Mouse (Mus musculus): ENCODE measurements around the gene Gmpr. TPM values are rescaled to one million over a fixed set of nuclear protein-coding genes. Genes with fewer than 3 reads are reported as not detected.
"Not testable (repeated sequence)": the region's sequence is repeated elsewhere in the genome, so short reads cannot be mapped to it uniquely, and the experiment has no call there.

The Gmpr gene
- polyA plus RNA-seq, 1 experiment, result 296 TPM

GRCm38 (mm10) chr13:45475297-45475696 lies 31.9 kb upstream of the Gmpr start:
- Histone ChIP-seq H3K4me1 (peaks cover 30% of the 10 kb centered on the region), H3K27me3 (replicated peaks) (peaks cover 5% of the 10 kb centered on the region), H3K4me3 (replicated peaks) (no peak overlapping the region), H3K9me3 (peaks cover 3% of the 10 kb centered on the region; the same call in 1 of the 2 replicates), H3K36me3 (replicated peaks; ENCODE audit: low read length) (no peaks in the 10 kb centered on the region)
- no peak for TF ChIP-seq GATA1 (IDR thresholded peaks at IDR 0.05; ENCODE audit: borderline replicate concordance, low read length)
- TF ChIP-seq FLI1 (IDR thresholded peaks at IDR 0.05; ENCODE audit: low read length), result no peak

- no peak for TF ChIP-seq FLI1 (IDR thresholded peaks at IDR 0.05; ENCODE audit: low read length)
- no peak for TF ChIP-seq GATA1 (IDR thresholded peaks at IDR 0.05; ENCODE audit: borderline replicate concordance, low read length)
- Histone ChIP-seq H3K27me3 (replicated peaks) (peaks cover 5% of the 10 kb centered on the region), H3K36me3 (replicated peaks; ENCODE audit: low read length) (no peaks in the 10 kb centered on the region), H3K4me1 (peaks cover 30% of the 10 kb centered on the region), H3K9me3 (peaks cover 3% of the 10 kb centered on the region; the same call in 1 of the 2 replicates), H3K4me3 (replicated peaks) (no peak overlapping the region)
These were observed 30.1 kb upstream of the Gmpr start for GRCm38 (mm10) chr13:45477183-45477582.

DNA sequence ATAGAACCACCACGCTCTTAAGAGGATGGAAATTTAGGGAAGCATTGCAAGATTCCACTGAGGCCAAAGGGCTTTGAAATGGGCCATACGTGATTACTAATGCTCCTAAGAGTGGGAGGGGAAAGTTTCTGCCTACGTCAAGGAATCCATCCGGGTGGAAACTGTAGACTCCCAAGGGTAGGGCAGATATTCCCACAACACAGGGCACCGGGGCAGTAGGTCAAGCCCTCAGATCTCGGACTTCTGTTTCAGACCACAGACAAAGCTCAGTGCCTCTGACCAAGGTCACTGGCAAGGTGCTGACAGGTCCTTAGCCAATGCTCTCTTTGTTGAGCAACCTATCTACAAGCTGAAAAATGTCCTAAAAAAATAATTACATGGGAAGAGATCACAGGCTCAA lies 27.3 kb upstream of the Gmpr start:
- Histone ChIP-seq H3K4me3 (replicated peaks) (no peak overlapping the region), H3K36me3 (replicated peaks; ENCODE audit: low read length) (no peaks in the 10 kb centered on the region), H3K4me1 (peaks cover 22% of the 10 kb centered on the region), H3K9me3 (peaks cover 15% of the 10 kb centered on the region), H3K27me3 (replicated peaks) (no peaks in the 10 kb centered on the region)
- TF ChIP-seq FLI1 (IDR thresholded peaks at IDR 0.05; ENCODE audit: low read length) (no peak), GATA1 (IDR thresholded peaks at IDR 0.05; ENCODE audit: borderline replicate concordance, low read length) (no peak)

DNA sequence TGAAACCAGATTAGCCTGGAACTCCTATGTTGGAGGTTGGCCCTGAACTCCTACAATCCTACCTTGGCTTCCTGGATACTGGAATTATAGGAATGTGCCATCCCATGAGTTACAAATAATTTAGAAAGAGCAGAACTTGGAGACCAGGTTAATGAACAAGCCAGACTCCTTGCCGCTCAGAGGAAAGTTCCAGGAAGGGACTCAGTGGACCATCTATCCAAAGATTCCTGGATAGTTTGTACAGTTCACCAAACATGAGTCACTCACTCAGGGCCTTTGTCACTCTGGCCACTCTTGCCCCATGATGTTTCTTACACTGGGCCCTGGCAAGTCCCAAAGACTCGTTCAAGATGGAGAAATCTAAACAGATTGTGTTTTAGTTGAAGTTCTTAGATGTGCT lies 24.0 kb upstream of the Gmpr start:
- no peaks in the 10 kb centered on the region for H3K36me3 ChIP-seq (replicated peaks; ENCODE audit: low read length)
- TF ChIP-seq GATA1 (IDR thresholded peaks at IDR 0.05; ENCODE audit: borderline replicate concordance, low read length) (no peak), FLI1 (IDR thresholded peaks at IDR 0.05; ENCODE audit: low read length) (no peak)
- H3K9me3 ChIP-seq, result peaks cover 13% of the 10 kb centered on the region
- no peaks in the 10 kb centered on the region for H3K4me1 ChIP-seq
- no peak overlapping the region for H3K4me3 ChIP-seq (replicated peaks)
- peaks cover 2% of the 10 kb centered on the region for H3K27me3 ChIP-seq (replicated peaks)

DNA sequence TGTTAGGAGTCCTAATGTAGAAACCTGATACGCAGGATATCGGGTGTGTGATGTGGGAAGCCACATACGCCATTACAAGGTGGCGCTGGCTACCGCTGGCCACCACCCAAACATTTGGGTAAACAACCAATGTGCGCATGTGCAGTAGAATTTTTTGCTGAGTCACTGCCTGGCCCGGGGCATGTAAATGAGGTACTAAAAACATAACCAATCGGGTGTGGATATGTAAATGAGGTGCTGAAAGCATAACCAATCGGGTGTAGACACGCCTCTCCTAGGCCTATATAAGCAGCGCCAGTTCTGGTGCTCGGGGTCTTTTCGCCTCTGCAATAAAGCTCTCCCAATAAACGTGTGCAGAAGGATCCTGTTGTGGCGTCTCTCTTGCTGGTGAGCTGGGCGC lies 23.3 kb upstream of the Gmpr start:
- H3K36me3 ChIP-seq (replicated peaks; ENCODE audit: low read length); H3K27me3 ChIP-seq (replicated peaks); H3K4me1 ChIP-seq; H3K4me3 ChIP-seq (replicated peaks): not testable (repeated sequence)
- peaks cover 12% of the 10 kb centered on the region for H3K9me3 ChIP-seq

DNA sequence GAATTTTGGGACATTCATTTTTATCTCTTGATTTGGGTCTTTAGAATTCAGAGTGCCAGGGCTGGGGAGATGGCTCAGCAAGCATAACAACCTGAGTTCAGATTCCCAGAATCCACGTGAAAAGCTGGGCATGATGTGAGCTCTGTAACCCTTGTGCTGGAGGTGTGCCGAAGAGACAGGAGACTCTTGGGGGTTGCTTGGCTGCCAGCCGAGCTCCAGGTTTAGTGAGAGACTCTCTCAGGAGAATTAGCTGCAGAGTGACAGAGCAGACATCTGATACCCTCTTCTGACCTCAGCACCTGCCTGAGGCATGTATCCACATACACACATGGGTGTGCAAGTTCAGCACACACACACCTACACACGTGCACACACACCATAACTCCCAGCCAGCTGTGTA lies 21.6 kb upstream of the Gmpr start:
- H3K36me3 ChIP-seq (replicated peaks; ENCODE audit: low read length), result no peaks in the 10 kb centered on the region
- H3K4me3 ChIP-seq (replicated peaks), result no peak overlapping the region
- TF ChIP-seq FLI1 (IDR thresholded peaks at IDR 0.05; ENCODE audit: low read length) (no peak), GATA1 (IDR thresholded peaks at IDR 0.05; ENCODE audit: borderline replicate concordance, low read length) (no peak)
- H3K9me3 ChIP-seq, result peaks cover 12% of the 10 kb centered on the region
- H3K4me1 ChIP-seq, result no peaks in the 10 kb centered on the region
- H3K27me3 ChIP-seq (replicated peaks), result peaks cover 2% of the 10 kb centered on the region

DNA sequence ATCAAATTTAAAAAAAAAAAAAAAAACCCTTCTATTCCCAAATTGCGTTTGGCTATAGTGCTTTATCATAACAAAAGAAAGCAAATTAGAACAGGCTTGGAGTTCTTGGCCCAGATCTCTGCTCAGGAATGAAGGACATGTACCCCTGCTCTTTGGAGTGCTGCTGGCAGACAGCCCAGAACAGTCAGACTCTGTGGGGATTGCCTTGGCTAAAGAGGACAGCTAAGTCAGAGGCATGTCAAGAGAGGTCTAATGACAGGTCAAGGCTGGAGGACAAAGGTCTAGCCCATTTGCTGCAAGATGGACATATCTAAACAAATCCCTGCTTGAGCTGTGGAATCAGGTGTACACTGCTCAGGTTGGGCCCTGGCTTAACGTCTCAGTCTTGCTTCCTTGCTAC lies 20.6 kb upstream of the Gmpr start:
- Histone ChIP-seq H3K4me3 (replicated peaks) (no peak overlapping the region), H3K4me1 (no peaks in the 10 kb centered on the region), H3K9me3 (peaks cover 12% of the 10 kb centered on the region), H3K27me3 (replicated peaks) (peaks cover 2% of the 10 kb centered on the region), H3K36me3 (replicated peaks; ENCODE audit: low read length) (no peaks in the 10 kb centered on the region)
- no peak for TF ChIP-seq FLI1 (IDR thresholded peaks at IDR 0.05; ENCODE audit: low read length)

GRCm38 (mm10) chr13:45491991-45492732 lies 15.1 kb upstream of the Gmpr start:
- TF ChIP-seq GATA1 (IDR thresholded peaks at IDR 0.05; ENCODE audit: borderline replicate concordance, low read length) (no peak), FLI1 (IDR thresholded peaks at IDR 0.05; ENCODE audit: low read length) (no peak)
- H3K27me3 ChIP-seq (replicated peaks), result no peaks in the 10 kb centered on the region
- 0 out of 2 replicates have a peak, but pooled peaks cover 4% of the 10 kb centered on the region for H3K4me1 ChIP-seq
- H3K9me3 ChIP-seq, result peaks cover 23% of the 10 kb centered on the region
- no peak overlapping the region for H3K4me3 ChIP-seq (replicated peaks)
- no peaks in the 10 kb centered on the region for H3K36me3 ChIP-seq (replicated peaks; ENCODE audit: low read length)

DNA sequence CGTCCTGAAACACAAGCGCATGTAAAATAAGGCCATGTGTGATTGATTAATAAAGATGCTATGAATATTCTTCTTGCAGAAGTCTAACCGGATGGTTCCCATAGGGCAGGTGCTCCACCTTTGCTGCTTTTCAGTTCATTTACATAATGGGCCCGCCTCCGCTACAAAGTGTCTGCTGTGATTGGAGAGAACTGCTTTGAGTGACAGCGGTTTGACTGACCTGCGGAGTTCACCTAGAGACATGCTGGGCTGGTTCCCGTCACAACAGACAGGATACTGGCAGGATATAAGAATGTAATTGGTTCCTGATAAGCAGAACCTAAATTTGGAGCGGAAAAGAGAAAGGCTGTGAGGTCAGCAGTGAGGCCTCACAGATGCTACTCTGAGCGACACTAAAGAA lies 13.4 kb upstream of the Gmpr start:
- peaks cover 23% of the 10 kb centered on the region for H3K9me3 ChIP-seq
- H3K36me3 ChIP-seq (replicated peaks; ENCODE audit: low read length), result no peaks in the 10 kb centered on the region
- H3K4me1 ChIP-seq, result 0 out of 2 replicates have a peak, but pooled peaks cover 4% of the 10 kb centered on the region
- no peaks in the 10 kb centered on the region for H3K27me3 ChIP-seq (replicated peaks)
- no peak overlapping the region for H3K4me3 ChIP-seq (replicated peaks)
- no peak for TF ChIP-seq GATA1 (IDR thresholded peaks at IDR 0.05; ENCODE audit: borderline replicate concordance, low read length)
- no peak for TF ChIP-seq FLI1 (IDR thresholded peaks at IDR 0.05; ENCODE audit: low read length)

DNA sequence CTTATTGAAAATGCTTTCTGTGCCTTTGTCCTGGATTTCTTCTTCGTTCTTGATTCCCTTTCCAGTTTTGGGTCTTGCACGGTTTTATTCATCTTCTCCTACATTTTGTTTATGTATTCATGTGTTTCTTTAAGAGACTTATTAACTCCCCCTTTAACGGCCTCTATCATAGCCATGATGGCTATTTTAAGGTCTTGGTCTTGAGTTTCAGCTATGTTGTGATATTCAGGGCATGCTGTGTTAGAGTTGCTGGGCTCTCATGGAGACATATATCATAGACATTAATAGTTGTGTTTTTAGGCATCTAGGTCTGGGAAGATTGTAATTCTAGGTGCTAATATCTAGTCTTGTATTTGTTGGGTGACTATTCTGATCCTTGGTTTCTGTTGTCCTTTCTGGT lies 8.6 kb upstream of the Gmpr start:
- Histone ChIP-seq H3K9me3 (peaks cover 32% of the 10 kb centered on the region), H3K27me3 (replicated peaks) (no peaks in the 10 kb centered on the region), H3K36me3 (replicated peaks; ENCODE audit: low read length) (no peaks in the 10 kb centered on the region), H3K4me3 (replicated peaks) (no peak overlapping the region), H3K4me1 (0 out of 2 replicates have a peak, but pooled peaks cover 5% of the 10 kb centered on the region)
- TF ChIP-seq FLI1 (IDR thresholded peaks at IDR 0.05; ENCODE audit: low read length) (no peak), GATA1 (IDR thresholded peaks at IDR 0.05; ENCODE audit: borderline replicate concordance, low read length) (no peak)

- no peaks in the 10 kb centered on the region for H3K27me3 ChIP-seq (replicated peaks)
- peaks cover 9% of the 10 kb centered on the region for H3K4me1 ChIP-seq
These were observed 7.9 kb upstream of the Gmpr start for GRCm38 (mm10) chr13:45499391-45499790.

More at GRCm38 (mm10) chr13:45499391-45499790, 7.9 kb upstream of the Gmpr start:
- H3K36me3 ChIP-seq (replicated peaks; ENCODE audit: low read length), result no peaks in the 10 kb centered on the region
- H3K9me3 ChIP-seq, result peaks cover 25% of the 10 kb centered on the region
- no peak overlapping the region for H3K4me3 ChIP-seq (replicated peaks)
- no peak for TF ChIP-seq FLI1 (IDR thresholded peaks at IDR 0.05; ENCODE audit: low read length)
- TF ChIP-seq GATA1 (IDR thresholded peaks at IDR 0.05; ENCODE audit: borderline replicate concordance, low read length), result no peak
